Mouse (Mus musculus): ENCODE measurements at regions not wholly inside any gene's neighbourhood (a gene's known extent, or its start where the extent isn't known, plus 50 kb on each side); places are given as distances from the start of the nearest gene placed in this dataset.

DNA sequence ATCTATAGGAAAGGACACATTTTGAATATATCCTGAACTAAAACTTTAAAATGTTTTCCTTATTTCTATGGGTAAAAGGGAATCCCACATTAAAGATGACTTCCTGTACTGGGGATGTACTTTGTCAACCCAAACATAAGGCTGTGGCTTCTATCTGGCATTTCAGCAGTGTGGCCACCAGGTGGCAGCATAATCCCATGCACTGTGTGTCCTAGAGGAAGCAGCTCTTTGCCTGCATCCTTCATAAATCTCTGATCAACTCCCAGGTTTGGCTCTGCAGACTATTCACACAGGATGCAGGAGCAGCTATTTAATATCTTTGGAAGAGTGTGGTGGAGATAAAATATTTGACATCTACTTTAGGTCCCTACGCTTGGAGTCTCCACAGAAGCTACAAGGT, 59.1 kb downstream of the Bmp15 start:
- 74% methylated on average over 1 of the region's 1 CpGs for WGBS

DNA sequence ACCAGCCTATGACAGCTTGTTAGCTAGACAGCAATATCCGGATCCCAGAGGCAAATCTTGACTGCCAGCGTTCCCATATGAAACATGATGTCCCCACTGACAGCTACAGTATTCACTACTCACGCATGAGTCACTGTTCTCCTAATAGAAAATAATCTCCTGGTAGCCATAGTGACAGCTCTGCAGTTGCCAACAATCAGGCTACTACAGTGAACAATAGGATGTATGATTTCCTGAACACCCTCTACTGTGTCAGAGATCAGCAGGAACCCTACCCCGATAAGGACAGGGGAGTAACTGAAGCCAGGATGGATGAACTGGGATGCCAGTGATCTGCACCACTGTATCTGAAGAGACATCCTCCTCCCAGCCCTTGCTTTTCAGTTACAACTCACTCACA, 62.0 kb downstream of the Bmp15 start:
- Histone ChIP-seq H3K4me3 (ENCODE audit: low read depth, low read length) (no peak overlapping the region), H3K9ac (ENCODE audit: low read length) (no peak overlapping the region), H3K4me1 (replicated peaks; ENCODE audit: control insufficient read depth, insufficient read depth, low read length) (no peaks in the 10 kb centered on the region), H3K9me3 (ENCODE audit: control insufficient read depth, low read length) (no peaks in the 10 kb centered on the region), H3K27me3 (replicated peaks; ENCODE audit: control insufficient read depth, insufficient read depth, low read length) (no peaks in the 10 kb centered on the region), H3K36me3 (ENCODE audit: control insufficient read depth, insufficient read depth, low read length) (no peaks in the 10 kb centered on the region), H3K27ac (ENCODE audit: low read depth) (no peak overlapping the region), H3K4me2 (ENCODE audit: low read length) (no peak overlapping the region)
- no peak for DNase-seq (ENCODE audit: low spot score)
- 79% methylated on average over 4 of the region's 4 CpGs for WGBS
- no peak for ATAC-seq (replicated peaks; ENCODE audit: low FRiP score, low TSS enrichment, low read depth)

More for the DNA sequence above, 59.1 kb downstream of the Bmp15 start:
- no peak overlapping the region for H3K9ac ChIP-seq (ENCODE audit: low read length)
- no peak overlapping the region for H3K4me2 ChIP-seq (ENCODE audit: low read length)
- H3K36me3 ChIP-seq (ENCODE audit: control insufficient read depth, insufficient read depth, low read length) = no peaks in the 10 kb centered on the region
- H3K4me3 ChIP-seq (ENCODE audit: low read depth, low read length) = no peak overlapping the region
- H3K27ac ChIP-seq (ENCODE audit: low read depth) = no peak overlapping the region
- no peaks in the 10 kb centered on the region for H3K4me1 ChIP-seq (replicated peaks; ENCODE audit: control insufficient read depth, insufficient read depth, low read length)
- ATAC-seq (replicated peaks; ENCODE audit: low FRiP score, low TSS enrichment, low read depth) = no peak
- H3K27me3 ChIP-seq (replicated peaks; ENCODE audit: control insufficient read depth, insufficient read depth, low read length) = no peaks in the 10 kb centered on the region
- DNase-seq (ENCODE audit: low spot score) = peak; percentile 83
- no peaks in the 10 kb centered on the region for H3K9me3 ChIP-seq (ENCODE audit: control insufficient read depth, low read length)

DNA sequence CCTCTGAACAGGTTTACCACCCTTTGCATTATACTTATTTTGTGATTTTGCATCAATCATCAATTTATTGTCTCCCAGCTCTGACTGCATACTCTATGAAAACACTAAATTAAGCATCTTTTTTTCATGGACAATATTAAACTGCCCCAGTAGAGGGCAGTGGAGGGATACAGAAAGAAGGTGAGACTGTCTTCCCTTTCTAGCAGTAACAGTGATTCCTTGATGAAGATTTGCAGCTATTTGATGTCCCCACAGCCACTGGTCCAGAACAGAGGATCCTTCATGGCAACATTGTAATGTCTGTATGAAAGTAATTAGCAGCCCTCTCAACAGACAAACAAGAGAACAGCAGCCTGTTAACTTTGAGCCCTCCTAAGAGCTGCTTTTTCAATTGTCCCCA, 66.5 kb downstream of the Bmp15 start:
- Histone ChIP-seq H3K9ac (ENCODE audit: low read length) (no peak overlapping the region), H3K9me3 (ENCODE audit: control insufficient read depth, low read length) (no peaks in the 10 kb centered on the region), H3K27ac (ENCODE audit: low read depth) (no peak overlapping the region), H3K4me3 (ENCODE audit: low read depth, low read length) (no peak overlapping the region), H3K27me3 (replicated peaks; ENCODE audit: control insufficient read depth, insufficient read depth, low read length) (no peaks in the 10 kb centered on the region), H3K36me3 (ENCODE audit: control insufficient read depth, insufficient read depth, low read length) (no peaks in the 10 kb centered on the region), H3K4me2 (ENCODE audit: low read length) (no peak overlapping the region), H3K4me1 (replicated peaks; ENCODE audit: control insufficient read depth, insufficient read depth, low read length) (no peaks in the 10 kb centered on the region)
- DNase-seq (ENCODE audit: low spot score) = no peak
- no peak for ATAC-seq (replicated peaks; ENCODE audit: low FRiP score, low TSS enrichment, low read depth)

DNA sequence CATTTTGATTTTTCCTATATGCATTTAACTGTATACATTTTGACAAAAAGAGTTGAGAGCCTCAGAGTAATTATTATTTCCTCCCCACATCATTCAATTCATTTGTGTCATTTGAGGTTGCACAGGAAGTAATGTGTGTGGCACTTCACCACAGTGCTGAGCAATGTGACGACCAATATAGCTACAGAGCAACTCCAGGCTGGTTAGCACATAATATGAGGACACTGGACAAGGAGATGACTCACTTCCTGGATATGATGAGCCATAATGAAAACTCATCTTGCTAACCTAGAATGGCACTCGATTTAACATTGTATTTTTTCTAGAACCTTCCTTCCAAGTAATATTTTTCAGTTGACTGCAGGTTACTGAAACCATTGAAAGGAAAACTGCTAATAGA, 67.6 kb downstream of the Bmp15 start:
- Histone ChIP-seq H3K9ac (ENCODE audit: low read length) (no peak overlapping the region), H3K4me3 (ENCODE audit: low read depth, low read length) (no peak overlapping the region), H3K27me3 (replicated peaks; ENCODE audit: control insufficient read depth, insufficient read depth, low read length) (no peaks in the 10 kb centered on the region), H3K4me2 (ENCODE audit: low read length) (no peak overlapping the region), H3K27ac (ENCODE audit: low read depth) (no peak overlapping the region), H3K36me3 (ENCODE audit: control insufficient read depth, insufficient read depth, low read length) (no peaks in the 10 kb centered on the region), H3K9me3 (ENCODE audit: control insufficient read depth, low read length) (no peaks in the 10 kb centered on the region), H3K4me1 (replicated peaks; ENCODE audit: control insufficient read depth, insufficient read depth, low read length) (no peaks in the 10 kb centered on the region)
- ATAC-seq (replicated peaks; ENCODE audit: low FRiP score, low TSS enrichment, low read depth) (no peak), DNase-seq (ENCODE audit: low spot score) (no peak)
- WGBS = 55% methylated on average over 2 of the region's 2 CpGs
